Mouse (Mus musculus) layer of hippocampus, adult 9-10 months (tissue): Measurements from ENCODE around the gene Ccdc73.
"Not testable (repeated sequence)": the region's sequence is repeated elsewhere in the genome, so short reads cannot be mapped to it uniquely, and the experiment has no call there.

ENCODE experiments used
- DNase-seq: peaks from one replicate; pipeline ENCODE4 v3.0.0; 2022; ENCODE audit warnings: low spot score

Gene Ccdc73

GRCm38 (mm10) chr2:104867282-104867855 lies at the start of gene Ccdc73:
Gene Ccdc73, plus strand, starts transcription at chr2:104867805.
- no peak for DNase-seq

DNA sequence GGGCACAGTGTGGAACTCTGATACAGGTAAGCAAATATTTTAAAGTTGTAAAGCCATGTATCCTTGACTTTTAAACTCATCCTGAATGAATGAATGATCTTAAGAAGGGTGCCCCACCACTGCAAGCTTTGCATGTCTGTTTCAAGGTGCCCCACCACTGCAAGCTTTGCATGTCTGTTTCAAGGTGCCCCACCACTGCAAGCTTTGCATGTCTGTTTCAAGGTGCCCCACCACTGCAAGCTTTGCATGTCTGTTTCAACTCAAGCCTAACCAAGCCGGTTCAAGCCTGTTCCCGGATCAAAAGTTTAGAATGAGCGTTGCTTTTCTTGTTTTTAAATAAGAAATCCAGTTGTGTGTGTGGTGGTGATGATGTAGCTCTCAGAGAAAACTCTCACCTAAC lies 48.8 kb upstream of the Ccdc73 start:
- DNase-seq = not testable (repeated sequence)

- DNase-seq = no peak
Observed at GRCm38 (mm10) chr2:104826191-104826590, 41.4 kb upstream of the Ccdc73 start.

DNA sequence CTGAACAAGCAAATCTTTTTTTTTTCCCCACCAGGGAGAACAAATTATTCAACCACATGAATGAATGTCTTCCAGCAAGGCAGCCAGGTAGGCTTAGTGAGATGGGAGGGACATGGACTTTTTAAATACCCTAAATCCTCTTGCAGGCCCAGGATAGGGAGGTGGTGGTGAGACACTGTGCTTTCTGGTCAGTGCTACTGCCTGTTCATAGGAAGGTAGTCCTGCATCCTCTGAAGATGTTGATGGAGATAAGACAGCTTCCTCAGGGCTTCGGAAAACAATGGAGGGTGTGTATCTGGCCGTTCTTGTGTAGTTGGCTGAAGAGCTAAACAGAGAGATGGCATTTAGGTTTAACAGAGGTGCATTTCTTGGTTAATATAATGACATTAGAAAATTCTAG lies 35.1 kb upstream of the Ccdc73 start:
- no peak for DNase-seq

DNA sequence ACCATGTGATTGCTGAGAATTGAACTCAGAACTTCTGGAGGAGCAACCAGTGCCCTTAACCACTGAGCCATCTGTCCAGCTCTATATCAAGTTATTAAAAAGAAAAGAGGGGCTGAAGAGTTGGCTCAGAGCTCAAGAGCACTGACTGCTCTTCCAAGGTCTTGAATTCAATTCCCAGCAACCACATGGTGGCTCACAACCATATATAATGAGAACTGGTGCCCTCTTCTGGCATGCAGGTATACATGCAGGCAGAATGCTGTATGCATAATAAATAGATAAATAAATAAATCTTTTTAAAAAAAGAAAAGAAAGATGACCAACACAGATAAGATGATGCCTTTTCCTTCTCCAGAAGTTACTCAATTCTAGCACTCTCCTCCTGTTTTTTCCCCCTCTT lies 26.6 kb upstream of the Ccdc73 start:
- DNase-seq = no peak

GRCm38 (mm10) chr2:104841736-104842135 lies 25.9 kb upstream of the Ccdc73 start:
- no peak for DNase-seq

DNA sequence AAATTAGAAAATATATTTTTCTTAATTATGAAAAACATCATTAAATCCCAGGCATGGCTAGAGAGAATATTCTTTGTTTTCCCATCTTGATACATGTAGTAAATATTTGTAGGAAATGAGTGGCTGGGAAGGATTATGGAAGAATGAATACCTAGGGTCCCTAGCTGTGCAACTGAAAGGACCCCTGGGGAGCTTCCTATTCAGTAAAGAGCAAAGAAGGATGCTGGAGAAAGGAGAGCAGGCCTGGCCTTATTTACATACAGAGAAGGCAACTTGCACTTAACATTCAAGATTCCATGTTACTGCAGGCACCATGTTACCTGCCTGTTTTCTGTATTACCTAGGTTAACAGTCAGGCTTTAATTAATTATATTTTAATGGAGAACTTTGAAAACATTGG lies 25.0 kb upstream of the Ccdc73 start:
- DNase-seq = no peak

GRCm38 (mm10) chr2:104846638-104847414 lies 20.8 kb upstream of the Ccdc73 start:
- DNase-seq = no peak

- DNase-seq = no peak
Observed at GRCm38 (mm10) chr2:104847645-104848044, 20.0 kb upstream of the Ccdc73 start.

- no peak for DNase-seq
Observed at GRCm38 (mm10) chr2:104848235-104849161, 19.1 kb upstream of the Ccdc73 start.

GRCm38 (mm10) chr2:104849276-104849990 lies 18.2 kb upstream of the Ccdc73 start, which contains the start of gene Prrg4:
Gene Prrg4, minus strand, starts transcription at chr2:104849876.
- DNase-seq = no peak

GRCm38 (mm10) chr2:104849991-104850359 lies 17.6 kb upstream of the Ccdc73 start:
- no peak for DNase-seq

GRCm38 (mm10) chr2:104851686-104852085 lies 15.9 kb upstream of the Ccdc73 start:
- DNase-seq = no peak

DNA sequence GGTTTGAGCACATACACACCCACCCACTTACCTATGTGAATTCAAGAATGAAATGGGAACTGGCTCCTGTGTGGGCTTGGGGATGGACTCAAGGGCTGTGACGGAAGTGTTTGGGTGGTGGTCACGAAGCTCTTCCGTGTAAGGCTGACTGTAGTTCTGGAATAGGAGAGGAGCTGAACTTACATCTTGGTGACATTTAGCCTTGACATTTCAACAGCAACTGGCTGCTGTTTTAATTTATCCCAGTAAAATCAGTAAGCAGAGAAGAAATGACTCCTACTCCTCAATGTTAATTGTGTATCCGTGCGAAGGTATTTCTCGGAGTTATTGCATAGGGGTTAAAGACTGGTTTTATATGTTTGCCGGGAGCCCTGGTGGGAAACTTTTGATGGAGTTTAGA lies 15.1 kb upstream of the Ccdc73 start:
- DNase-seq = no peak

DNA sequence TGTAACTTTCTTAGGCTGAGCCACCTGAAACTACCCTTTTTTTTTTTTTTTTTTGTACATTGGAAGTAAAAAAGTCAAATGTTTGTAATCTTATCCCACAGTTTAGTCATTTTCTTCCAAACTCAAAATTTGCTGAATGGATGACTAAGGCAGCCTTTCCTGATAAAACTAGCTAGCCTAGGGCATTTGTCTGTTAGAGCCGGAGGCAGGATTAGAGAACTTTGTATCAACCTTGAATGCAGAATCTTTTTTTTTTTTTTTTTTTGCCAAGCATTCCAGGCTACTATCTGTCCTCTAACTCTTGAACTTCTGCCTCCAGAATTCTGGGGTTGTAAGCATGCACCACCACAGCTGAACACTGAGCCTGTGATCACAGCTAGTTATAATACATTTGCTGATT lies 12.8 kb upstream of the Ccdc73 start:
- no peak for DNase-seq

DNA sequence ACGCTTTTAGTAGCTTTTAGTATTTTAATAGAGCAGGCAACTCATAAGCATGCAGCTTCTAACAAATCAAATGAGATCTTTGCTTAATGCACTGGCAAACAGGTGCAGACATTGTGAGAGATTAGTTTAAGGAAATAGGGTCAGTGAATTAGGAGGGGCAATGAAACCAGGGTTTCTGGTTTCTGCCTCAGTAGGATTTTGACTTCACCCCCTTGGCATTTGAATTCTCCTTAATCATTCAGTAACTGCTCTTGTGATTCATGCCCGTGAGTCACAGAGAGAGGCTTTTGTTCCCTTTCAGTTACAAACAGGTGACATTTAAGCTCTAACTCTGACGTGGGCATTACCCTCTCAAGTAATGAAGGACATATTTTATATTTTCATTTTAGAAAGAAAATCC lies 11.9 kb upstream of the Ccdc73 start:
- DNase-seq = no peak

DNA sequence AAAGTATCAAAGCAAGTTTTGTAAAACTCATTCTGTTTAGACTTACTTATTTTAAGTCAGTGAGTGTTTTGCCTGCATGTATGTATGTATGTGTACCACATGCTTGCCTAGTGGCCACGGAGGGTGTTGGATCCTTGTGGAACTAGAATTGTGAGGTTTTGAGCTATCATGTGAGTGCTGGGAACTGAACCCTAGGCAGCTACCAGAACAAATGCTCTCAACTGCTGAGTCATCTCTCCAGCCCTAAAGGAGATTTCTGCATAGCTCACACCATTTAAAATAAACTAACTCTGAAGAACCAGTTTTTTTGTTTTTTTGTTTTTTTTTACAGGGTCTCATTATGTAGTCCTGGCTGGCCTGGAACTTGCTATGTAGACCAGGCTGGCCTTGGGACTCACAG lies 11.4 kb upstream of the Ccdc73 start:
- DNase-seq = no peak

GRCm38 (mm10) chr2:104858083-104858482 lies 9.5 kb upstream of the Ccdc73 start:
- DNase-seq = not testable (repeated sequence)

DNA sequence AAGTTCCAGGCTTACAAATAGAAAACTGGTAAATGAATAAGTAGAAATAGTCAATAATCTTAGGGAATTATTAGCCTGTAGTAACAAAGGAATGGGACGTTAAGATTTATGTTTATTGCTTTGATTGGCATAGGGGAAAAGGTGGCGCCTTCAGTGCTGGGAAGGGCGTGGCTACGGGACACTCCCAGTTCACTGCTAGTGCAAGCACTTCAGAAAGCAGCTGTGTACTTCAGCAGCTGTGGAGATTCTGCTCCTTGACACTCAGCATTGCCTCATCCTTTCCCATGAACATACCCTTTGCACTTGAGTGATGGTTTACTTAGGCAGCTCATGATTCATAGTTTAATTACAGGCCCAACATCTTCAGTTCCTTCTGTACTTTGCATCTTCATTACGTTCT lies 8.5 kb upstream of the Ccdc73 start:
- no peak for DNase-seq

GRCm38 (mm10) chr2:104860426-104860825 lies 7.2 kb upstream of the Ccdc73 start:
- no peak for DNase-seq

DNA sequence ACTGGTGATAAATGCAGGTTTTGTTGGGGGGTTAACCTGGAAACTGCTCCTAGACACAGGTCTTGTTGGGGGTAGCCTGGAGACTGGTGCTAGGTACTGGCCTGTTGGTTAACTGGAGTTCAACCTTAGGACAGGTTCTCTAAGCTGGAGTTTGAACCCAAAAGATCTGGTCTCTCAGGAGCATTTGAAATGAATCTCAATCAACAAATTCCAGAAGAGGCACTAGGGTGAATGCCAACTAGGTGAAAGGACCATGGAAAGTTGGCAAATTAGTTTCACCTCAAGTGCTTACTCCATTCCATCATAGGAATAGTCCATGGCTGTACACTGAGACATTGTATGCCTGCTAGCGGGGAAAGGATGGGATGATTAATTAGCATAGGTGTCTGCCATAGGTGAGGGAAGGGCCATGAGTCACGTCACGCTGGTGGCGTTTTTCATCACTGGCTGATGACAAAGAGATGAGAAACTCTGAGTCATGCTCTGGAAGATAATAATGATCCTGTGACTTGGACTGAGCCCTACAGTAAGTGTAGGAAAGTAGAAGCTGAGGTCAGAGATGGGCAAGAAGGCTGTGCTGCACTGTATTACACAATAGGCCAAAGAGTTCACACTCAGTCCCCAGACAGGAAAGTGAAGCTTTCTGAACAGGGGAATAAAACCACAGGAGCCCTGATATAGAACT lies 3.3 kb upstream of the Ccdc73 start:
- DNase-seq = no peak

DNA sequence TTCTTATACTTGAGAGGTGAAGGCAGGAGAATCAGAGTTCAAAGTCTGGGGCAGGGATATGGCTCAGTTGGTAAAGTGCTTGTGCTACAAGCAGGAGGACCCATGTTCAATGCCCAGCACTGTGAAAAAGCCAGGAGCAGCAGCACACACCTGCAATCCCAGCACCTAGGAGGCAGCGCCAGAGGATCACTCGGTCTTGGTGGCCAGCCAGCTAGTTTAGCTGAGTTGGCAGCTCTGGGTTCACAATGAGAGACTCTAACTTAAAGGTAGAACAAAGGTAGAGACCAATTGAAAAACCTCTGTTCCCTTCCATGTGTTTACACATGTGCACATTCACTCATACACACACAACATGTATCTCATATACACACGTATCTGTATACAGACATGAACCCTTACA lies 1.5 kb downstream of the Ccdc73 start:
- DNase-seq = no peak
